In genomic region chr9:117570240-117570821, GRCm38 (mm10) we compare ENCODE assay signal across 22 mouse cellular contexts. TPM values are rescaled to one million over a fixed set of nuclear protein-coding genes. Genes with fewer than 3 reads are reported as not detected.
DNase-seq lines count a peak whose midpoint lies in the region; ATAC-seq and TF ChIP-seq lines count a peak whose summit lies in the region.
"Had no signal": no experiment of that assay in that cellular context is flagged by ENCODE, and none has a peak within 500 bp of the region (broad histone marks: within the 10 kb centered on the region; RNA-seq: fewer than 3 reads in every experiment).

No protein-coding gene starts in this region.

- no peaks in the 10 kb centered on the region for H3K36me3 ChIP-seq in embryonic facial prominence, embryonic 14.5 days (ENCODE audit: control insufficient read depth, insufficient read depth, low read length)
- no peaks in the 10 kb centered on the region for H3K36me3 ChIP-seq in embryonic facial prominence, embryonic 10.5 days (replicated peaks)
- H3K36me3 ChIP-seq in heart, postnatal 0 days (replicated peaks; ENCODE audit: control insufficient read depth, insufficient read depth, low read length), result no peaks in the 10 kb centered on the region
- H3K36me3 ChIP-seq in stomach, embryonic 15.5 days, result no peaks in the 10 kb centered on the region
- H3K36me3 ChIP-seq: hindbrain, embryonic 10.5 days; limb, embryonic 12.5 days had no signal

- TF ChIP-seq CTCF in heart, postnatal 0 days (IDR thresholded peaks at IDR 0.05; ENCODE audit: low read depth), result no peak

- no peak overlapping the region for H3K9ac ChIP-seq in embryonic facial prominence, embryonic 14.5 days (ENCODE audit: low read depth, low read length)
- H3K9ac ChIP-seq in heart, postnatal 0 days (replicated peaks; ENCODE audit: low read depth, low read length), result no peak overlapping the region
- no peak overlapping the region for H3K9ac ChIP-seq in stomach, embryonic 15.5 days
- H3K9ac ChIP-seq: forebrain, postnatal 0 days; limb, embryonic 12.5 days; liver, embryonic 14.5 days had no signal

- no peaks in the 10 kb centered on the region for H3K4me1 ChIP-seq in embryonic facial prominence, embryonic 14.5 days (ENCODE audit: control insufficient read depth, insufficient read depth, low read length)
- peaks cover 8% of the 10 kb centered on the region; the same call in 1 of the 2 replicates for H3K4me1 ChIP-seq in embryonic facial prominence, embryonic 10.5 days
- no peaks in the 10 kb centered on the region; the same call in 1 of the 2 replicates for H3K4me1 ChIP-seq in heart, postnatal 0 days (ENCODE audit: control insufficient read depth, insufficient read depth)
- peaks cover 4% of the 10 kb centered on the region for H3K4me1 ChIP-seq in stomach, embryonic 15.5 days
- H3K4me1 ChIP-seq: hindbrain, embryonic 10.5 days had no signal

- no peak overlapping the region for H3K4me2 ChIP-seq in embryonic facial prominence, embryonic 14.5 days (ENCODE audit: low read depth, low read length)
- H3K4me2 ChIP-seq in heart, postnatal 0 days (ENCODE audit: low read depth, low read length), result no peak overlapping the region
- no peak overlapping the region for H3K4me2 ChIP-seq in stomach, embryonic 15.5 days
- H3K4me2 ChIP-seq: limb, embryonic 12.5 days had no signal

- no peaks in the 10 kb centered on the region for H3K27me3 ChIP-seq in embryonic facial prominence, embryonic 14.5 days (replicated peaks; ENCODE audit: control insufficient read depth, insufficient read depth, low read length)
- H3K27me3 ChIP-seq in embryonic facial prominence, embryonic 10.5 days (replicated peaks; ENCODE audit: low read depth, poor library complexity, severe bottlenecking), result no peaks in the 10 kb centered on the region
- no peaks in the 10 kb centered on the region for H3K27me3 ChIP-seq in heart, postnatal 0 days (ENCODE audit: control insufficient read depth, insufficient read depth, low read length)
- no peaks in the 10 kb centered on the region for H3K27me3 ChIP-seq in stomach, embryonic 15.5 days (replicated peaks)
- H3K27me3 ChIP-seq: limb, embryonic 12.5 days had no signal

- ATAC-seq in embryonic facial prominence, embryonic 14.5 days (ENCODE audit: low read depth), result no peak
- peak; percentile 30; the same call in 1 of the 2 replicates for ATAC-seq in heart, postnatal 0 days (ENCODE audit: insufficient read depth, low read depth)
- peak; percentile 35; the same call in 1 of the 2 replicates for ATAC-seq in stomach, embryonic 15.5 days (ENCODE audit: insufficient read depth, low FRiP score, low read depth)
- ATAC-seq: forebrain, postnatal 0 days; hindbrain, postnatal 0 days had no signal

- intact Hi-C loops in gastrocnemius, postnatal 36 days (cut with DNase I), result no loop called here

- no peak overlapping the region for H3K27ac ChIP-seq in embryonic facial prominence, embryonic 14.5 days (replicated peaks; ENCODE audit: low read depth, low read length)
- H3K27ac ChIP-seq in embryonic facial prominence, embryonic 10.5 days (replicated peaks), result no peak overlapping the region
- H3K27ac ChIP-seq in heart, postnatal 0 days (ENCODE audit: low read depth), result no peak overlapping the region
- peak overlapping the region; percentile 68; the same call in 1 of the 2 replicates for H3K27ac ChIP-seq in stomach, embryonic 15.5 days
- H3K27ac ChIP-seq: heart, adult 2 months; hindbrain, embryonic 10.5 days; hindbrain, postnatal 0 days; limb, embryonic 12.5 days; liver, embryonic 14.5 days had no signal

- no peaks in the 10 kb centered on the region for H3K9me3 ChIP-seq in embryonic facial prominence, embryonic 14.5 days (ENCODE audit: control insufficient read depth, low read length)
- no peaks in the 10 kb centered on the region for H3K9me3 ChIP-seq in embryonic facial prominence, embryonic 10.5 days
- no peaks in the 10 kb centered on the region for H3K9me3 ChIP-seq in heart, postnatal 0 days (replicated peaks; ENCODE audit: control insufficient read depth, low read length)
- no peaks in the 10 kb centered on the region for H3K9me3 ChIP-seq in stomach, embryonic 15.5 days
- H3K9me3 ChIP-seq: hindbrain, embryonic 10.5 days; limb, embryonic 12.5 days had no signal

- WGBS in embryonic facial prominence, embryonic 14.5 days, result 64% methylated on average over 7 of the region's 7 CpGs
- WGBS in embryonic facial prominence, embryonic 10.5 days, result 92% methylated on average over 7 of the region's 7 CpGs
- 66% methylated on average over 7 of the region's 7 CpGs for WGBS in heart, postnatal 0 days
- 65% methylated on average over 7 of the region's 7 CpGs for WGBS in stomach, embryonic 15.5 days

- TF ChIP-seq EP300 in heart, postnatal 0 days (IDR thresholded peaks at IDR 0.05; ENCODE audit: low read depth), result no peak

- H3K4me3 ChIP-seq in embryonic facial prominence, embryonic 14.5 days (ENCODE audit: low read depth, low read length), result no peak overlapping the region
- H3K4me3 ChIP-seq in embryonic facial prominence, embryonic 10.5 days, result no peak overlapping the region
- H3K4me3 ChIP-seq in heart, postnatal 0 days (ENCODE audit: low read depth, low read length), result no peak overlapping the region
- H3K4me3 ChIP-seq in stomach, embryonic 15.5 days (replicated peaks), result no peak overlapping the region
- H3K4me3 ChIP-seq: heart, adult 2 months; hindbrain, embryonic 10.5 days; limb, embryonic 12.5 days had no signal

- peak; percentile 83 for DNase-seq in embryonic facial prominence, embryonic 14.5 days (ENCODE audit: low spot score)
- DNase-seq in embryonic facial prominence, embryonic 10.5 days (ENCODE audit: low spot score), result no peak
- DNase-seq in heart, postnatal 0 days (ENCODE audit: low spot score), result no peak
- DNase-seq in heart, adult 8-10 months (ENCODE audit: low spot score), result no peak
- DNase-seq in 3T3-L1 (ENCODE audit: low read depth, low spot score), result peak; percentile 15
- no peak for DNase-seq in gastrocnemius, postnatal 36 days
- DNase-seq: adrenal gland, postnatal 25 days; cerebellum, adult 9-10 months; forebrain, postnatal 0 days; gastrocnemius, postnatal 14 days; heart, adult 2 months; kidney, postnatal 14 days; lung, postnatal 4 days; midbrain, embryonic 14.5 days; right cerebral cortex, postnatal 14 days; thymus, postnatal 25 days had no signal

RNA-seq across cellular contexts. Expression of gene Rbms3, which starts 59.4 kb away (rescaled TPM):
- 86.1 and 98.9 TPM in 2 replicates for polyA plus RNA-seq in embryonic facial prominence, embryonic 14.5 days (2014; fragmentation: Nextera tagmentation; extraction: Ambion mirVana)
- polyA plus RNA-seq in embryonic facial prominence, embryonic 10.5 days (2016; fragmentation: Nextera tagmentation; extraction: Ambion mirVana), result 23.5 and 29.9 TPM in 2 replicates
- total RNA-seq in heart, postnatal 0 days (2014; rRNA removed; ENCODE audit: low replicate concordance), result 46.8 and 75.3 TPM in 2 replicates
- polyA plus RNA-seq in heart, postnatal 0 days (2015; fragmentation: Nextera tagmentation; extraction: Ambion mirVana), result 18.2 and 19.9 TPM in 2 replicates
- total RNA-seq in heart, adult 8-10 months (2022), result 1 to 10 TPM; 7.0 to 8.2 (median 7.9) TPM
- polyA plus RNA-seq in stomach, embryonic 15.5 days (2015; fragmentation: Nextera tagmentation; extraction: Ambion mirVana), result 64.3 and 67.2 TPM in 2 replicates
- 1 to 10 TPM; 7.3 to 7.8 TPM for total RNA-seq in gastrocnemius, postnatal 36 days (2021)
- total RNA-seq: megakaryocyte-erythroid progenitor cell, adult 5-6 weeks had no signal

Comparison
In these comparisons a context has a peak if more than half of its experiments do, and no peak if none do; other contexts are left out.
1. DNase-seq: peak in embryonic facial prominence, embryonic 14.5 days (single experiment) and 3T3-L1 (single experiment); none in embryonic facial prominence, embryonic 10.5 days (single experiment), heart, postnatal 0 days (single experiment), heart, adult 8-10 months (single experiment) and gastrocnemius, postnatal 36 days (0 of 2).